Mouse (Mus musculus) spleen, postnatal 10 days (tissue): ENCODE results near the gene D430042O09Rik.
A peak's percentile ranks its signal among the peaks of the same experiment; 100 is the strongest.

Experiments
- DNase-seq, 2 experiments: peaks; one replicate each; pipeline ENCODE4 v3.0.0; 2021 to 2022; ENCODE audit warnings: low spot score in 2 of 2

The D430042O09Rik gene

GRCm38 (mm10) chr7:125873971-125874495 is 166.3 kb downstream of the D430042O09Rik start:
- no peak for DNase-seq

- no peak for DNase-seq
Measured at GRCm38 (mm10) chr7:125878040-125878439, 170.4 kb downstream of the D430042O09Rik start.

GRCm38 (mm10) chr7:125883232-125883631 is 175.5 kb downstream of the D430042O09Rik start:
- no peak for DNase-seq

GRCm38 (mm10) chr7:125886116-125886680 is 178.5 kb downstream of the D430042O09Rik start:
- DNase-seq, result no peak

GRCm38 (mm10) chr7:125887124-125887523 is 179.4 kb downstream of the D430042O09Rik start:
- DNase-seq, result no peak

- no peak for DNase-seq
Measured at GRCm38 (mm10) chr7:125887761-125888160, 180.1 kb downstream of the D430042O09Rik start.

- DNase-seq, result no peak
Measured at GRCm38 (mm10) chr7:125888373-125888772, 180.7 kb downstream of the D430042O09Rik start.

- no peak for DNase-seq
Measured at GRCm38 (mm10) chr7:125893621-125894020, 185.9 kb downstream of the D430042O09Rik start.

- no peak for DNase-seq
Measured at GRCm38 (mm10) chr7:125897059-125897458, 189.4 kb downstream of the D430042O09Rik start.

- DNase-seq, result no peak
Measured at GRCm38 (mm10) chr7:125899036-125899435, 191.3 kb downstream of the D430042O09Rik start.

- DNase-seq, result no peak
Measured at GRCm38 (mm10) chr7:125899916-125900315, 192.2 kb downstream of the D430042O09Rik start.

- no peak for DNase-seq
Measured at GRCm38 (mm10) chr7:125900386-125901161, 192.9 kb downstream of the D430042O09Rik start.

GRCm38 (mm10) chr7:125920801-125921200 is 213.1 kb downstream of the D430042O09Rik start:
- peak in 1 of 2 experiments; percentile 58 for DNase-seq

GRCm38 (mm10) chr7:125924044-125924443 is 216.4 kb downstream of the D430042O09Rik start:
- DNase-seq, result no peak
